Mouse (Mus musculus): ENCODE results near the gene Abcc8.

DNA sequence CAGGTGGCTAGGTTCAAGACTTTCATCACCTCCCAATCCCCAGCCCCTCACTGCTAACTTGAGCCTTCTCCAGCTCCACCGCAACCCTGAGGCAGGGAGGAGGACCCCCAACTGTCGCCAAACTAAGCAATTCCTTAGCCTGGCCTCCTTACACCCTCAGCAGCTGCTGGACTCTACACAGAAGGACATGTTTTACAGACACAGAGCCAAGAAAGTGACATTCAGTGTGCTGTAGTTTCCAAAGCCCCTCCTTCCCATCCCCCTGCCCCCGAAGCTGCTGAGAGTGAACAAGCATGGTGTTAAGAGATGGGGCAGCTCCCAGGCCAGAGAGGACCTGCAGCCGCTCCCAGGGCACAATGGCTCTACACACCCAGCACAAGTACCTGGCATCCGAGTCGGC is 55.4 kb downstream of the Abcc8 start:
- TF ChIP-seq CTCF (IDR thresholded peaks at IDR 0.05; ENCODE audit: low read depth, low read length), result no peak
- TF ChIP-seq TAL1 (conservative IDR thresholded peaks at IDR 0.05; ENCODE audit: low read depth, low read length), result no peak
- no peak for TF ChIP-seq POLR2AphosphoS5 (IDR thresholded peaks at IDR 0.05; ENCODE audit: insufficient replicate concordance, low read depth, low read length)
- no peak for TF ChIP-seq GATA1 (IDR thresholded peaks at IDR 0.05; ENCODE audit: borderline replicate concordance, low read length)

Measured in G1E (cell line).